Mouse (Mus musculus) Patski (cell line): ENCODE data around the gene Faap20. TPM values are rescaled to one million over a fixed set of nuclear protein-coding genes. Genes with fewer than 3 reads are reported as not detected.
"Not testable (repeated sequence)": the region's sequence is repeated elsewhere in the genome, so short reads cannot be mapped to it uniquely, and the experiment has no call there.

ENCODE experiments used
- ATAC-seq: fragments of 100-300 bp; one replicate; pipeline ENCODE4 v1.8.0; 2021
- CTCF ChIA-PET: fragments of 350-600 bp; sonication (Branson Sonifier 250); formaldehyde crosslinking; loops from one replicate; lab custom pipeline; 2022; ENCODE audit warnings: inconsistent platforms; lab: Charles Lee
- POLR2A ChIA-PET: fragments of 350-600 bp; sonication (Branson Sonifier 250); formaldehyde crosslinking; loops from one replicate; lab custom pipeline; 2022; ENCODE audit warnings: antibody characterized with exemption, inconsistent platforms; lab: Charles Lee
- DNase-seq: peaks from one replicate; pipeline ENCODE4 v3.0.0-alpha.2; 2011; ENCODE audit warnings: low read depth, low spot score
- H3K27me3 ChIP-seq: fragments of 371-371 bp; one replicate; pipeline ENCODE4 v1.5.1; 2021
- CTCF ChIP-seq: fragments of 100-300 bp; IDR thresholded peaks from one replicate; pipeline ENCODE4 v1.5.1; 2021
- in situ Hi-C: fragments of 300-500 bp; cut with MboI; formaldehyde crosslinking; loops from 3 replicates; pipeline ENCODE4 v1.11.1; 2018; ENCODE audit warnings: low pct_unique_long_range_greater_than_20kb, mixed read lengths
- polyA plus RNA-seq: library from polyadenylated mRNA; unstranded; gene quantifications from one replicate; pipeline ENCODE4 v1.2.3, GENCODE M21; 2021

The Faap20 gene
- polyA plus RNA-seq, 1 experiment from 2014 or later = 25.5 TPM

GRCm38 (mm10) chr4:155243233-155243632 lies 6.4 kb upstream of the Faap20 start:
- no peaks in the 10 kb centered on the region for H3K27me3 ChIP-seq
- ChIA-PET CTCF (interaction anchor here (1.1 kb wide), 1 partner anchor 149 kb away, joined by 3 read pairs; no protein-coding TSS in a partner anchor), POLR2A (no interaction called here)
- ATAC-seq = no peak
- DNase-seq = no peak
- in situ Hi-C loops = loop anchor here (25.0 kb wide), 1 partner anchor 356 kb away; the partner anchor contains the start of gene Fam213b
- TF ChIP-seq CTCF = no peak

- no peaks in the 10 kb centered on the region for H3K27me3 ChIP-seq
- ChIA-PET CTCF (interaction anchor here (0.9 to 1.4 kb wide), 2 partner anchors 11 to 102 kb away, joined by 3 to 5 read pairs; no protein-coding TSS in a partner anchor), POLR2A (interaction anchor here (1.3 to 1.9 kb wide), 2 partner anchors 11 to 25 kb away, joined by 4 to 12 read pairs; no protein-coding TSS in a partner anchor)
- ATAC-seq (no peak), DNase-seq (no peak)
- in situ Hi-C loops = loop anchor here (5.0 to 25.0 kb wide), 2 partner anchors 149 to 359 kb away; partner anchors contain the start of gene Fam213b
- TF ChIP-seq CTCF = no peak
Measured at GRCm38 (mm10) chr4:155245770-155246492, 3.7 kb upstream of the Faap20 start.

DNA sequence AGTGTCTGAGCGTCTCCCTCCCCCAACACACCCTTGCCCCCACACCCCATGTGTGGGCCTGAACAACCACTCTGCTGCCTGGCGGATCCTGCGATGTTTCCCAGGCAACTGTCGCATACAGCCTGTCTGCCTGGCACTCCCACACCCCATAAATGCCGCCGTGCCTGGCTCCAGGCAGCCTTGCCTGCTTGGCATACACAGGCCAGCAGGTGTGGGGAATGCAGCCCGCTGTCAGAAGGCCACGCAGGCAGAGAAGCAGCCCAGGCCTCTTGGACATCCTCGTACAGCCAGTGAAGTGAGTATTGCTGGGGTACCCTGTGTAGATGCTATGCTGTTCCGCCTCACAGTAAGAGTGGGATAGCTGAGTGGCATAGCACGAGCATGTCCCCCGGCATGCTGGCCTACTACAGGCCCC lies 2.9 kb upstream of the Faap20 start:
- ChIA-PET CTCF (interaction anchor here (0.9 to 3.8 kb wide), 3 partner anchors 22 to 147 kb away, joined by 3 to 19 read pairs (median 3); no protein-coding TSS in a partner anchor), POLR2A (interaction anchor here (1.9 kb wide), 1 partner anchor 25 kb away, joined by 12 read pairs; no protein-coding TSS in a partner anchor)
- H3K27me3 ChIP-seq = no peaks in the 10 kb centered on the region
- DNase-seq (no peak), ATAC-seq (no peak)
- TF ChIP-seq CTCF = no peak
- in situ Hi-C loops = loop anchor here (5.0 to 25.0 kb wide), 2 partner anchors 149 to 359 kb away; partner anchors contain the start of gene Fam213b

GRCm38 (mm10) chr4:155248054-155248453 lies 1.5 kb upstream of the Faap20 start:
- CTCF ChIA-PET = interaction anchor here (1.3 to 3.8 kb wide), 2 partner anchors 24 to 148 kb away, joined by 3 to 19 read pairs; no protein-coding TSS in a partner anchor

DNA sequence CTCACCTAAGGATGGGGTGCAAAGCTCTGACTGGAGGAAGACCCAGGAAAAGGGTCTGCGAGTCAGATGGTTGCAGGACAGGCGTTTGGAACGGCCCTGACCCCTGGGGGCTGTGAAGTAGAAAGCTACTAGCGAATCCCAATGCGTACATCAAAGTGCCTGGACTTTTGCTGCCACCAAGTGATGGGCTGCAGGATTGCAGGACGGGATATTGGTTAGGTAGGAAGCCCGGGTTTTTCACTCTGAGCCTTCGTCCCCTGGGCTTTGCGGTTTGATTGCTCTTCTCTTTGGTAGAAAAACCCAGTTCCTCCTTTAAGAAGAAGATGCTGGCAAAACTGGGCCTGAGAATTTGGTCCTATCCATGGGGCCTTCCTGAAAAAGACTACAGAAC lies 350 bp upstream of the Faap20 start:
- H3K27me3 ChIP-seq = no peaks in the 10 kb centered on the region
- TF ChIP-seq CTCF = no peak
- ChIA-PET POLR2A (interaction anchor here (0.5 to 2.5 kb wide), 7 partner anchors 28 to 163 kb away, joined by 3 to 28 read pairs (median 3); partner anchors contain the start of genes Morn1, Rer1 and Ski), CTCF (interaction anchor here (0.6 to 4.3 kb wide), 13 partner anchors 19 to 169 kb away, joined by 3 to 50 read pairs (median 4); no protein-coding TSS in a partner anchor)
- DNase-seq = no peak
- peak; percentile 51 for ATAC-seq
- in situ Hi-C loops = loop anchor here (5.0 to 25.0 kb wide), 2 partner anchors 152 to 362 kb away; partner anchors contain the start of gene Fam213b

More at GRCm38 (mm10) chr4:155248054-155248453, 1.5 kb upstream of the Faap20 start:
- not testable (repeated sequence) for DNase-seq, ATAC-seq, H3K27me3 ChIP-seq
- POLR2A ChIA-PET = interaction anchor here (1.5 to 2.5 kb wide), 2 partner anchors 27 to 154 kb away, joined by 3 to 28 read pairs; partner anchors contain the start of gene Ski
- in situ Hi-C loops = loop anchor here (5.0 to 25.0 kb wide), 2 partner anchors 151 to 361 kb away; partner anchors contain the start of gene Fam213b

DNA sequence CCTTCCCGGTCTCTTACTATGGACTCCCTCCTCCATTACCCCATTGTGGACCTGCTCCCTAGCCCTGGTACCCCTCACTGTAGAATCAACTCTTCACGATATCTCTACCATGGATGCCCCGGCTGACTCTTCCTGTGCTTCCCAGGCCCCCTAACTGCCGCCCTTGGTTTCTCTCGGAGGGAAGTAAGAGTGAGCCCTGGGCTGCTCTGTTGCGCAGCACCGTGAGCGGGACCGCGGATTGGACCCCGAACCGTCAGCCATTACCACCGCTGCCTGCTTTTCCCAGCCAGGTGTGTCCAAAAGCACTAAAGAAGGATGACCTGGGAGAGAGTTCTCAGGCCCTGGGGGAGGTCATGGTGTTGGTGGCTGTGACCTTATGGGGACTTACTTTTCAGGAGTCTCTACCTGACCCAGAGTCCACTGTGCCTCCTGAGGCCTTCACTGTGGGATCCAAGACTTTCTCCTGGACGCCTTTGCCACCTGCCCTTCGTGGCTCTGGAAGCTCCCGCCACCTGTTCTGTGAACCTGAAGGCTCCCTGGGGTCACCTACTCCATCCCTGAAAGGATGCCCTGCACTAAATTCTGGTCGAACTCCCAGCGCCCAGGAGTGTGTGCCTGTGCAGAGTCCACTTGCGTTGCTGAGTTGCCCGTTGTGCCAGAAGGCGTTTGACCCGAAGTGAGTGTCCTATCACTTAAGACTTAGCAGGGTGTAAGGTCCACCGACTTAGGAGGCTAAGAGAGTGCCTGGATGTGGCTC lies 937 bp downstream of the Faap20 start:
- ATAC-seq (no peak), DNase-seq (no peak)
- TF ChIP-seq CTCF = no peak
- no peaks in the 10 kb centered on the region for H3K27me3 ChIP-seq
- ChIA-PET CTCF (interaction anchor here (1.0 to 4.3 kb wide), 6 partner anchors 26 to 156 kb away, joined by 3 to 50 read pairs (median 6); no protein-coding TSS in a partner anchor), POLR2A (interaction anchor here (2.5 kb wide), 1 partner anchor 29 kb away, joined by 28 read pairs; the partner anchor contains the start of gene Ski)
- in situ Hi-C loops = no loop called here

GRCm38 (mm10) chr4:155251147-155251546 lies 1.5 kb downstream of the Faap20 start:
- in situ Hi-C loops = no loop called here
- no peak for DNase-seq
- H3K27me3 ChIP-seq = no peaks in the 10 kb centered on the region
- ChIA-PET POLR2A (no interaction called here), CTCF (interaction anchor here (1.0 to 4.3 kb wide), 3 partner anchors 30 to 157 kb away, joined by 3 to 50 read pairs (median 4); no protein-coding TSS in a partner anchor)
- TF ChIP-seq CTCF = no peak
- no peak for ATAC-seq

- POLR2A ChIA-PET = no interaction called here
- H3K27me3 ChIP-seq = no peaks in the 10 kb centered on the region
- in situ Hi-C loops = no loop called here
- CTCF ChIA-PET = interaction anchor here (4.3 kb wide), 1 partner anchor 158 kb away, joined by 50 read pairs; no protein-coding TSS in a partner anchor
- no peak for TF ChIP-seq CTCF
- DNase-seq (no peak), ATAC-seq (no peak)
Measured at GRCm38 (mm10) chr4:155252253-155252652, 2.7 kb downstream of the Faap20 start.

DNA sequence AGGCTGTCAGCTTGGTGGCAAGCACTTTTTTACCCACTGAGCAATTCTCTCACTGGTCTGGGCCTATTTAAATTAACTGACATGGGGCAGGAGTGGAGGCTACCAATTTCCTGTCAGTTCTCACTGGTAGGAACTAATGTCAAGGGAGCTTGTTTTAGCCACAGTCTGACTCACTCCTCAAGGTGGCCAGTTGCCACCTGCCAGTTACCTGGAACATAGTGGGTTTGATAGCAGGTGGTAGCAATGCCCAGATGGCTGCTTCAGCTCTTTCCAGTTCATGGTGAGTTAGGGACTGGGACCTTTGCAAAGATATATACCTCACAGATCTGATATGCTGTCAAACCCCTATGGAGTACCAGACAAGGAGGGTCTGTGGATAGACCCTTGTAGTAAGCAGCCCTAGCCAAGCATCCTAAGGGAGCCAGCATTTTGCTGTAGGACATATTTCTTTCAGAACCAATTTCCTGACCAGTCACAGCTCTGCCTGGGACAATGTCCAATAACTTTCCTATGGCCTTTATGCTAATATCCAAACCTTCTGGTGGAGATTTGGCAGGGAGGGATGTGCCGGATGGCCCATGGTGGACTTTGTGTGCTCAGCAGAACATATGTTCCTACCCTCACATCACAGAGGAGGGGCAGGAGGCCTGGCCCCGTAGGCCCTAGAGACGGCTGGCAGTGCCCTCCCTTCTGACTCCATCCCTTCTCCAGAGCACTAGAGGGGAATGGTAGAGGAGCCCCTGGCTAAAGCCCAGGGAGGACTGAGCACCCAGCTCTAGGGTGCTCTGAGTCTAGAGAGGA lies 15.1 kb downstream of the Faap20 start:
- ATAC-seq (no peak), DNase-seq (no peak)
- ChIA-PET POLR2A (no interaction called here), CTCF (no interaction called here)
- no peaks in the 10 kb centered on the region for H3K27me3 ChIP-seq
- in situ Hi-C loops = loop anchor here (5.0 kb wide), 1 partner anchor 43 kb away; no protein-coding TSS in a partner anchor
- no peak for TF ChIP-seq CTCF
